Mouse (Mus musculus) naive thymus-derived CD4-positive, alpha-beta T cell, adult 2 months (primary cell): ENCODE data around the gene Resp18.
A peak's percentile ranks its signal among the peaks of the same experiment; 100 is the strongest.

Experiments used
- DNase-seq: peaks from one replicate; pipeline ENCODE4 v3.0.0-alpha.2; 2011; ENCODE audit warnings: low read depth

The Resp18 gene

DNA sequence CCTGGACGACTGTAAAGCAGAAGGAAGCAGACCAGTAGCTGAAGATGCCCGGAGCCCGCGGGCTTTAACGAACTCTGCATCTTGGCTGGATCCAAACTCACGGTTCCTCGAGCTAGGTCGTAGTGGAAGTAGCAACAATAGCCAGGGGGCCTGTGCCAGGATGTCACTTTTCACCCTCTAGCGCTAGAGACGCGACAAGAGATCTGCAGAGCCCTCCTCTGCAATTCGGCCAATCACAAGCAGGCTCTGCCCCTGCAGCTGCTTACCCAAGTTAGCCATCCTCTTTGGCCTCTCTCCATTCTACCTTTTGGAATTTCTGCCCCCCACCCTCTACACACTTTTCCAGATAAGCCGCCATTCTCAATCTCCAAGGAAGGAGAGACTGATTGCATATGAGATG is at the start of gene Resp18:
Gene Resp18, minus strand, starts transcription at position 188 of the 400 bp plus-strand sequence.
- DNase-seq, result no peak

DNA sequence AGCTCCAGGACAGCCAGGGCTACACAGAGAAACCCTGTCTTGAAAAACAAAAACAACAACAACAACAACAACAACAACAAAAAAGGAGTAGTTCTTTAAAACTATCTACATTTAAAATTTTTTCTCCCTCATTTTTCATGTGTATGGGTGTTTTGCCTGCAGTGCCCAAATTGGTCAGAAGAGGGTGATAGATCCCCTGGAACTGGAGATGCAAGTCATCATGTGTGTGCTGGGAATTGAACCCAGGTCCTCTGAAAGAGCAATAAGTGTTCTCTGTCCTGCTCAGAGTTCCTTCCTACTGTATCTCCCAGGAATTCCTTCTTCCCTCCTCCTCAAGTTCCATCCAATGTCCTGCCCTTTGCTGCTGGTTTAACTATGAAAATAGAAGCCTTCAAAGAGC is 49.2 kb upstream of the Resp18 start:
- no peak for DNase-seq

DNA sequence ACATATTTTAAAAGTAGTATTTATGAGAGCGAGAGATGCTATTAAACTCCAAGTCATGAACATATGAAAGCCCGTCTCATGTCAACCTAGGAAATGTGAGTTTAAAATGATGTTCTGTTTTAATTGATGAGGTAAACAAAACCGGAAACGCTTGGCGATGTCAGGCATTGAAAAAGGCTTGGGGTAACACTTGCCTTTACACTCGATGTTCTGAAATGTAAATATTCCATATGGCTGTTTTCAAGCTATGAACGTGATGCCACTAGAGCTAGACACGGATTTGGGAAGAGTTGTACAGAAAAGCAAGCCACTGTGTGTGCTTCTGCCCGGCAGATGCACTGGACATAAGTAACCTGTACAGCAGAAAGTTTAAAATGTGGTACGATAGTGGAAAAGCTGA is 41.0 kb upstream of the Resp18 start:
- no peak for DNase-seq

DNA sequence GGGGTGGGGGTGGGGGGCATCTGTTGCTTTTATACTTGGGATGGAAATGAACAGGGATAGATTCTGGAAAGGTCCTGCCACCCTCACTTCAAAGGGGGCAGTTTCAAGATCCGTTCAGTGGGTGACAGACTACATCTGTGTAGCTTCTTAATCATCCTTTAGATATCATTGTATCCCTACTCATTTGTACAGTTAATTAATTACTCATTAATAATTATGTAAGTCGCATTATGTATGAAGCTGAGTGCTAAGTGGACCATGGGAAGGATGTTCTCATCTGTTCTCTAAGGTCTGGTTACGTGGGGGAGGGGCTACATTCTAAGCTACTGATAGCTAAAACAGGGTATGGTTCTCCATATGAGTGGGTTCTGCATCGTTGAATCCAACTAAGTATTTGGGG is 40.5 kb upstream of the Resp18 start:
- no peak for DNase-seq

DNA sequence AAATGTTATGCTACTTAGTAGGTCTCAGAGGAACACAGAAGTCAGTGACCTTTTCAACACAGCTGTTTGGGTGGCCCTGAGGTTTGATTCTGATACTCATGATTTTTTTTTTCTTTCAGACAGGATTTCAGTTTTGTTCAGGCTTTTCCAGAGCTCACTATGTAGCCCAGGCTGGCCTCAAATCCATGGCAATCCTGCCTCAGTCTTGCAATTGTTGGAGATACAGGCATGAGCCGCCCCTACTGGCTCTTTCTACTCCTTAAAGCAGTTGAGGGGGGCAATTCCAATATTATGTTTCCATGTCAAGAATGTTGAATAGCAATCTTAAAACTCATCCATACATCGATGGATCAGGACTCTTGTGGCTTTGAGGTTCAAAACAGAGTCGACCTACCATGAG is 40.1 kb upstream of the Resp18 start:
- no peak for DNase-seq

DNA sequence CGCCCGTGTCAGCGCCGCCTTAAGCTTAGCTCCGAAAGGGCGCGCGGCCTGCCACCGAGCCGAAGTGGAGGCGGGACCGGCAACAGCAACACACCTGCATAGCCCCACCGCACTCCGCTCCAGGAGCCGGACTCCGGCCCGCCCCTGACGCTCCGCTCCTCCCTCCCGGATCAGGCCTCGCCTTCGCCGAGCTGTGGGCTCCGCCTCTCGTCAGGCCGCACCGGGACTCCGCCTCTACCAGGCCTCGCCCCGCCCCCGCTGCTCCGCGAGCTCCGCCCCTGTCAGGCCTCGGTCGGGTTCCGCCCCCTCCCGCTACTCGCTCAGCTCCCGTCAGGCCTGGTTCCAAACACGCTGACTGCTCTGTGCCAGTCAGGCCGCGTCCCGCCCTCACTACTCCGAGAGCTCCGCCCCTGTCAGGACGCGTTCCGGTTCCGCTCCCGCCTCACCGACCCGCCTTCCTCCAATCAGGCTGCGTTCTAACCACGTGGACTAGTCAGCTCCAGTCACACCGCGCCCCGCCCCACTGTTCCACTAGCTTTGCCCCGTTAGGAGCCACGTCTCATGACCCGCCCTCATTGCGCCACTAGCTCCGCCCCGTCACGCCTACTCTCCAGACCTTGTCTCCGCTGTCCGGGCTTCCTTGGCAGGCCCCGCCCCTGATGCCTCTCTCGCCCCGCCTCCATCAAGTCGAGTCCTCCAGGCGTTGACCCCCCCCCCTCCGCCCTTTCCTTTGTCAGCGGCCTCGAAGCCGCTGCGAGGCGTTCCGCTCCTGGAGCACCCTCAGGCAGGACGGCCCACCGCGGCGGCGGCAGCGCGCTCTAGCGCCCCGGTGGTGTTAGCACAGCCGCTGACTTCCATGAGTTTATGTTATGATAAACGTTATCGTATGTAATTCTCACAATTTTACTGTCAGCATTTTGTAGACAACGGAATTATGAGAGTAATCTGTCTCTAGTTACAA is 39.3 kb upstream of the Resp18 start, which contains the start of gene Dnpep:
Gene Dnpep, minus strand, starts transcription at position 750 of the 961 bp plus-strand sequence.
- DNase-seq, result peak; percentile 100

DNA sequence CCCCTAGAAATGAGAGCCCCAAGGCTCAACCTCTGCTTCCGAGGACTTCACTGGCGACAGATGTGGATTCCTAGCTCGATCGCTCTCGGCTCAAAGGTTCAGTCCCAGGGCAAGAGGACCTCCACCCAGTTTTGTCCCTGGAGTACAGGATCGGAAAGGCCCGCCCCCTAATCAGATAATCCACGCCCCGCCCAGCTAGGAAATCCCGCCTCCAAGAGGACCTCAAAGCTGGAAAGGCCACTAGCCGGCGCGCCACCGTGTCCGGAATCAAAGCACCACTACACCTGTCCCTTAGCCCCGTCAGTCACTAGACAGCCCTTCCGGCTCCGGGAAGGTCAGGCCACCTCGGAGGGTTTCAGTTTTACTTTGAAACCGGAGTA is 38.6 kb upstream of the Resp18 start:
- DNase-seq, result no peak

DNA sequence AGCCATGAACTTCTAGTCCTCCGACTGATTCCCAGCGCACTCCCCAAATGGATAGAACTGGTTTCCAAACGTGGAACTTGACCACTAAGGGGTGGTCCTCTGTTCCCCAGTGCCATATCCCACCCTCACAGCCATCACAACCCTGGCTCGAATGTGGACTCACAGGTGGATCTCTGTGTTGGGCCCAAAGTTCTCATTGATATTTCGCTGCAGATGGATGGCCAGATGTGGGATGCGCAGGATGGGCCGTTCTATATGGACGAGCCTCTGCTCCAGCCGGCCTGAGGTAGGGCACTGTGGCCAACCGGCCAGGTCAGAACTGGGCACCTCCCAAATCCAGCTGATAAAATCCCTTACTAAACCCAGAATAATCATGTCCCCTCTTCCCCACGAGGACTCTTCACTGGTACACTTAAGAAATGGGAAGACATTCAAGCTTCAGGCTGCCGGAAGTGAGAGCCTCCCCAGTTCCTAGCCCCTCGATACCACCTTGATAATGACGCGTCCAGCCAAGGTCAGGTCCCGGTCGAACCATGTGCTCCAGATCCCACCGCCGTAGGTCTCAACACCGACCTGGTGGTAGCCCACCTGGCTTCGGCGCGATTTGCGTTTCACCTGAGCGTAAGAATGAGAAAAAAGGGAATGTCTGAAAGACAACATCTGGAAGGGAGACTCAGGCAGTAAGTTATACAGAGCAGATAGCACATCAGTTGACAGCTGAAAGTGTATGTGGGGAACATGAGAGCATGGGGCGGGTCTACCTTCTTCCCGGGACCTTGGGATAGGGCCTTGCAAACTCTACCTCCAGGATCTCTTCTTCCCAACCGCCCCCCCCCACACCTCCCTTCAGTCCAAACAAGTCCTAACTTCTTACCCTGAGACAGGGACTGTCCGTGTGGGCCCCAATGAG is 37.5 kb upstream of the Resp18 start:
- DNase-seq, result peak; percentile 24

DNA sequence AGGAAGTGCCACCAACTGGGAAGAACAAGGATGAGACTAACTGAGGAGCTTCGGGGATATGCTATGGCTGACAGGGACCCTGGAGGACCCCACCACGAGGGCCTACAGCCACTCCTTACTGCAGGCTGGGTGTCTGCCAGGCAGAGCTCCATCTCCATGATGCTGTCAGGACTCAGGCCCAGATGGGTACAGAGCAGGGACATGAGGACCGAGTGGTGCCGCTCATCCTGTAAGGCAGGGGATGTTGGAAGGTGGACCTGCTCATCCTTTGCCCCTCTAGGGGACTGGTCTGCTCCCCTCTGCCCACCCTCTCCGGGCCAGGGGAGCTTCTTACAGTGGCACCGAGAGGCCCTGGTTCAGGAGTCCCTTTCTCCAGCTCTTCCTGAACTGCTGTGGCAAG is 36.8 kb upstream of the Resp18 start:
- DNase-seq, result no peak

DNA sequence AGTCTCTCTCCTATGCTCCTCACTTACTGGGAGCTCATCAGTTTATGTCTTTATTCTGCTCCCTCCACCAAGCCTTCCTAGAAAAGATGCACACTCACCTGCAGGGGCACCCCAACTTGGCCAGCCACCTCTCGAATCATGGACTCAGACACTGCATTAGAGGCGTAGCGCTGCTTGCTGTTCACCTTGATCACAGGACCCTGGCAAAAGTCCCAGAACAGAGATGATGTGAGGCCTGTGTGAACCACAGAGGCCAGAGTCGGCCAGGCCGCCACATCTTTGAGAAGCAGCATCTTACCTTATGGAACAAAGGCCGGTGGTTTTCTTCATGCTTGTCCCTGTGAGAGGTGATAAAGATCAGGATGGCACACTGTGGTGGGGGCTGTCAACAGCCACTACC is 33.5 kb upstream of the Resp18 start:
- no peak for DNase-seq

DNA sequence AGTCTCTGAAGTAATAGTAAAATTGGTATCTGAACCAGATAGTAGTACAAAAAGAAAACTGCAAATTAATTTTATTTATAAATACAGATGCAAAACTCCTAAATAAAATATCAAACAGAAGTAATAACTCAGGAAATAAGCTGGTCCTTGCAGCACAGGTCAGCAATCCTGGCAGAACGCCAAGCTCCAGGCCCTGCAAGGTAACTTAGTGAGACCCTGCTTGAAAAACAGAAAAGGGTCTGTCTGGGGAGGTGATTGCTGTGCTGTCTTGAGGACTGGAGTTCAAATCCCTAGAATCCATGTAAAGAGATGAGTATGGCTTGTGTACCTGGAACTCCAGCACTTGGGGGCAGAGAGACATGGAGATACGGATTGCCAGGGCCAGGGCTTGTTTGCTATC is 26.4 kb upstream of the Resp18 start:
- no peak for DNase-seq

DNA sequence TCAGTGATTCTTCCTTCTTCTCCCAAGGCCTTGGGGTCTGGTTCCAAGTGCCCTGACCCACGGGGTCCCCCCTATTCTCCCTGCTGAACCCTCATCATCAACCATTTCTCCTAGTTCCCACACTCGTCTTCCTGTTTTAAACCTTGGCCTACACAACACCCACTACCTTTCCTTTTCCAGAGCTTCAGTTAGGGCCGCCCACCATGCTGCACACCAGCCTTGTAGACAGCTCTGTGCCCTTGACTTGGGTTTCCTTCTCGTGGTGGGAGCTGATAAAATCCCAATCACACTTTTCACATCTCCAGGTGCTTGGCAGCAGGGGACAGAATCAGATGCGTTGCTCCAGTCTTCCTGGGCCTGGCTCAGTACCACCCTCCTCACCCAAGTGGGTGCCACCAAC is 16.1 kb upstream of the Resp18 start:
- no peak for DNase-seq

DNA sequence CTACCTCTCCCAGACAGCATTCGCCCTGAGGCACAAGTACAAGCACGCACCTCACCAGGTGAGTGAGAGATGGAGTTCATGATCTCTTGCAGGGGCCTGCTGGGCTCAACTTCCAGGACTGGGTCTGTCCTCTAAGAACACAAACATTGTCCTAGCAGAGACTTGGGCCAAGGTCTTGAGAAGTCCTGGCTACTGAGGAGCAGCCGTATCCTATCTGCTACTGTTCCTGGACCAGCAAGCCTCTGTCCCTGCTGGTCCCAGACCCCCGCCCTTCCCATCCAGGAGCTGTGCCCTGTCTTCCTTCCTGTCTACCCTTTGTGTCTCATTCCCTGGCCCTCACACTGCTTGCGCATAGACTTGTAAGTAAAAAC is 15.1 kb upstream of the Resp18 start:
- no peak for DNase-seq

DNA sequence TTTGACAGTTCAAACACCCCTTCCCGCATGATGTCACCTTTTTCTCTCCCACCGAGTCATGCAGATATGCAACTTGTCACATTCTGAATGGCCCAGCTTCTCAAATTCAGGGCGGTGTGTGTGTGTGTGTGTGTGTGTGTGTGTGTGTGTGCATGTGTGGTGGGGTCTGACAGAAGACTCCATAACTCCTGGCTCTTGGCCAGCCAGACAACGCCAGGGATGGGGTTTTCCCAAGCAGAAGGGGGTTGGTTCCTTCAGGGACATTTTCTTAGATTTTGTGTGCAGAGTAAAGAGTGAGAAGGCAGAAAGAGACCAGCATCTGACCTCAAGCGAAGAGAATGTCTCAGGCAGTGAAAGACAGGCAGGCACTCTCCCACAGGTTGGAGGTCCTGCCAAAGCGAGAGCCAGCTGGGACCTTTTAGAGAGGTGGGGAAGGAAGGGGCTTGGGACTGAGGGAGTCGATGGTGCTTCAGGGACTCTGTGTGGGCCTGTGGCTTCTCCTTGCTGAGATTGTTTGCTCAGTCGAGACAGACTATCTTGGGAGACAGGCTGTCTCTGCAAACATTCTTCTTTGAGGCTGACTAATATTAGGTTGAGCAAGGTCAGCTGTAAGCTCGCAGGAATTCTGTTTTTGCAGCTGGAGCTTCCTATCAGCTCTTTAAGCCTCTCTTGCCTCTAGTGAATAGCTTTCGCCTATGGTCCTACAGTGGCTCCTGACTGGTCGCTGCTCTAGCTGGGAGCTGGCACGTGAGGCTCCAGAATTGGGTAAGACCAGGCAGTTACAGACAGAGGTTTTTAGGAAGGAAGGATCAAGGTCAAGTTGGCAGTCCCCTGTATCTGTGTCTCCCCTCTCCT is 14.5 kb upstream of the Resp18 start:
- DNase-seq, result no peak

DNA sequence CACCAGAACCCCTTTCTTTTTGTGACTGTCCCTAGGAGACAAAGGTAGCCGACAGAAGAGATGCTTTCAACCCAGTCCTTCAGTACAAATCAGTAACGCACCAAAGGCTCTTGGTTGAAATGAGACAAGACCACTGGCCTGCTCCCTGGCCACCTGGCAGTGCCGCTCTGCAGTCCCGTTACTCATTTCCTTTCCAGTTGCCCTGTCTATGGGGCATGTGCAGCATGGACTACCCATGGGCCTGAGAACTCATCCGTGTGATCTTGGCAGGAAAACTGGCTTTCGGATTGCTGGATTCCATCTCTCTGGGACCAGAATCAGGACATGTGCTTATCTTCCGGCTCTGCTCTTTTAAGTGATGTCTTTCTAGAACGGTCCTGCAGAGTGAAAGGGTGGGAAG is 13.1 kb upstream of the Resp18 start:
- no peak for DNase-seq

DNA sequence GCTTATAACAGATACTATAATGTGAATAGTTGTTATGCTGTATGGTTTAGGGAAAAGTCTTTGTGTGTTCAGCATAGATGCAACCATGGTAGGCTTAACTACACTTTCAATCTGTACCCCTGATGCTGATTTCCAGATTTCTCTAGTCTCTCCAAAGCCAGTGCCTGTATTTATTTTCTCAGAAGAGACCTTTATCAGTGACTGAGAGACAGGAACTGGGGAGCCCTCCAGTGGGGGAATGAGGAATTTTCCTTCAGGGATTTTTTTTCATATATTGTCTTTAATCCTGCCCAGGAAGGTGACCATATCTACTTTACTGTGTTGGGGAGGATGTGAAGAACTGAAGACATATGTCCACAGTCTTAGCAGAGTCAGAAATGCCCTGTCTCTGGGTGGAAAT is 12.4 kb upstream of the Resp18 start:
- DNase-seq, result peak; percentile 26

DNA sequence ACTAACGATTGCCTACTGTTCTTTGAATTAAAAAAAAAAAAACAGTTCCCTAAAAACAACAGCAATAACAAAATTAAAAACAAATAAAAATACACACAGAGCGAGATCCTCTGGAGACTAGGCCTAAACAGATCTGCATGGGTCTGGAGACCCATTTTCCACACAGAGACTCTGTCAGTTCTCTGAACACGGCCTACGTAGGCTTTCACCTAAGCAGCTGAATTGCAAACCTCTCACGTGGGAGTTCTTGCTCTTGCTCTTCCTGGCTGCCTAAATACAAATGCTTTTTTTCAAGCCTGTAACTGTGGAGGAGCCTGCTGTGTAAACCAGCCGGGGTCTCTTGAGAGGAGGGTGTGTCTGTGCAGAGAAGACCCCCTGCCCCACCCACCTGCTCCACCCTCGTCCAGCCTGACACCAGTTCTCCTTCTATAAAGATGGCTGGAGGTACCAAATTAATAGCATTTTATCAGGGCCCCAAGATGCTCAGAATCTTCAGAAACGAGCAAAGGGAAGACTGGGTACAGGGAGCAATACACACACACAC is 11.7 kb upstream of the Resp18 start:
- no peak for DNase-seq

DNA sequence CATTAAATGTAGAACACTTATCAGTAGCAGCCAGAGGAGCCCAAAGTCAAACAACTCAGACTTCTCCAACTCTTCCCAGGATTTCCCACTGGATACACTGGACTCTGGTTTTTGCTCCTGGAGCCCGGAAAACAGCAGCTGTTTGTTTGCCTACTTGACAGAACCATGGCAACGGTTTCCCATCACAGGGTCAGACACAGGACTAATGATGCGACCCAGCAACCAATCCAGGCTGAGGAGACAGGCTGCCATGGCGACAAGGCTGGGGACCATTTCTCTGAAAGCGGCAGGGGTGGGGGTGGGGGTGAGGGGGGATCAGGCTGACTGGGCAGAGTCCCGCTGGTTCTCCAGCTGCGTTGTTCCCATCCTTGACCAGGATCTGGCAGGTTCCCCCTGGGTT is 11.2 kb upstream of the Resp18 start:
- DNase-seq, result no peak

DNA sequence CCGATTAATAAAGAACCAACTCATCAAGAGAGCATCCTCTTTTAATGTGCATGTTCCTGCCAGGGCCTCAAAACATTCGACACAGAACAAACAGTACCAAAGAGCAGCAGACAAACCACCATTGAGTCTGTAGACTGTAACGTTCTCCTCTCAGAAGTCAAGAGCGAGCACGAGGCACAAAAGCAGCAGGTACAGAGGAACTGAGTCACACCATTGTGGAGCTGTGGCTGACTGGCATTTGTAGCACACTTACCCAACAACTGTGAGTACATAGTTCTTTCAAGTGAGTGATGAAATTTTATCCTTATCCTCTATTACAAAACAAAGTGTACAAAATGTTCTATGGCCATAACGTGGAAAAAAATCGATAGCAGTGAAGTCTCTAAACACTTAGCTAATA is 6.7 kb upstream of the Resp18 start:
- DNase-seq, result no peak

DNA sequence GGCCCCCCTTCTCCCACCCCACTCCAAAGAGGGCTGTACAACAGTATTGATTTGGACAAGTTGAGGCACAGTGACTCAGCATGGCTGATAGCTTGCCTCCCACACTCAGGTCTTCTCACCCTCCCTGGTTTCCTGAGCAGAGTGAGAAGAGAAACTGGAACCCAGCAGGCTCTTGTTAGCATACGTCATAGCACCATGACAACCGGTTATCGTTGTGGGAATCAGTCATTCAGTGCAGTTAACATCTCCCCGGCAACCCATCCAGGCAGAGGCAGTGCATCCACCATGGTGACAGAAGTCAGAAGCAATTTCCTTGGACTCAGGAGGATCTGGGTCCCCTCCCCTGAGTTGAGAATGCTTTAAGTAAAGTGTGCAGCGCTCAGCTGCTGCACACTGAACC is 4.8 kb upstream of the Resp18 start:
- no peak for DNase-seq
